Mouse (Mus musculus): Measurements from ENCODE around the gene Smbd1.

GRCm38 (mm10) chr16:32823487-32823886 lies 13.2 kb upstream of the Smbd1 start:
- TF ChIP-seq CTCF (IDR thresholded peaks at IDR 0.05; ENCODE audit: insufficient read depth, low read length) (no peak), POLR2A (IDR thresholded peaks at IDR 0.05; ENCODE audit: borderline replicate concordance, extremely low read depth, low read depth, low read length) (no peak)

Measured in lung, adult 2 months (tissue).